Mouse (Mus musculus) stomach, embryonic 15.5 days (tissue): Measurements from ENCODE around the gene Ssbp4. TPM values are rescaled to one million over a fixed set of nuclear protein-coding genes. Genes with fewer than 3 reads are reported as not detected.

Experiments
- ATAC-seq: fragments of 200-750 bp; cut with Nextera tagmentation; 2 replicates; pipeline ENCODE4 v1.8.0; 2017; ENCODE audit warnings: low read depth, moderate number of reproducible peaks, moderate TSS enrichment; ENCODE audit not compliant: insufficient read depth, low FRiP score
- H3K27ac ChIP-seq: fragments of 300-500 bp; sonication (generic); 2 replicates; pipeline ENCODE4 v1.5.1; 2015; ENCODE audit warnings: mild to moderate bottlenecking, inconsistent platforms
- H3K27me3 ChIP-seq: fragments of 300-500 bp; sonication (generic); replicated peaks from 2 replicates; pipeline ENCODE4 v1.6.1; 2015; ENCODE audit warnings: inconsistent platforms
- H3K36me3 ChIP-seq: fragments of 300-500 bp; sonication (generic); 2 replicates; pipeline ENCODE4 v1.6.1; 2015; ENCODE audit warnings: inconsistent platforms
- H3K4me1 ChIP-seq: fragments of 300-500 bp; sonication (generic); 2 replicates; pipeline ENCODE4 v1.6.1; 2015; ENCODE audit warnings: inconsistent platforms
- H3K4me2 ChIP-seq: fragments of 300-500 bp; sonication (generic); 2 replicates; pipeline ENCODE4 v1.6.1; 2015; ENCODE audit warnings: mild to moderate bottlenecking, inconsistent platforms
- H3K4me3 ChIP-seq: fragments of 300-500 bp; sonication (generic); replicated peaks from 2 replicates; pipeline ENCODE4 v1.5.1; 2015; ENCODE audit warnings: inconsistent platforms
- H3K9ac ChIP-seq: fragments of 300-500 bp; sonication (generic); 2 replicates; pipeline ENCODE4 v1.6.1; 2015; ENCODE audit warnings: inconsistent platforms
- H3K9me3 ChIP-seq: fragments of 300-500 bp; sonication (generic); 2 replicates; pipeline ENCODE4 v1.6.1; 2016; ENCODE audit warnings: inconsistent platforms
- WGBS: fragments of 180-500 bp; shearing (Covaris S2); methylation state at CpG from one replicate; pipeline ENCODE4 v1.1.7; 2015; 5-methylcytosine and 5-hydroxymethylcytosine counted together
- polyA plus RNA-seq: library from polyadenylated mRNA; unstranded; fragments of >200 nt; fragmentation: Nextera tagmentation; extraction: Ambion mirVana; gene quantifications from 2 replicates; pipeline ENCODE4 v1.2.1, GENCODE M21; 2015

The Ssbp4 gene
- polyA plus RNA-seq, 1 experiment from 2014 or later, result 117 TPM

DNA sequence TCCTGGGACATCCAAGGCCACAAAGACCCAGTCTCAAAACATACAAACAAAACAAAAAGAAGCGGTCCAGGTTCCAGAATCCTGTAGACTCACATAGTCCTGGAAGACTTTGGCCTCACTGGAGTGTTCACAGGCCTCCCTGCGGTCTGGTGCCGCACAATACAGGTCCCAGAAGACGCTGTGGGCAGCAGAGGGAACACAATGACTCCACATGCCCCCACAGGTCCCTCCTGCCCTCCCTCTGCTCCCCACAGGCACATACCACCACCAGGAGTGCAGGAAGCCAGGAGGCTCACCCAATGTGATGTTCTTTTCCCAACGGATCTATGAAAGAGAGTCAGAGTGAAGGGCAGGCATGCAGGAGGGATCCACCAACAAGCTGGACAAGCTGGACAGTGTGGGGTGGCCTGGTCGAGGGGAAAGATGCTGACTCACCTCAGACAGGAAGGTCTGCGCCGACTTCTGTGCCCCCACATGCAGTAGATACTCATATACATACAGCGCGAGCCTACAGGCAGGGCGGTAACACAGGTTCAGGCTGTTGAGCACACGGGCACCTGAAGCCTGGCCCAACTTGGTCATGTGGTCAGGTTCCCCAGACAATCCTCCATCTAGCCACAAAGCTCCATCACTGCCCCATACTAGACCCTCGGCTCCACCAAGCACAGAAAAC is 6.4 kb downstream of the Ssbp4 start:
- H3K4me3 ChIP-seq, result no peak overlapping the region
- no peaks in the 10 kb centered on the region for H3K9me3 ChIP-seq
- peaks cover 8% of the 10 kb centered on the region; the same call in 1 of the 2 replicates for H3K36me3 ChIP-seq
- H3K4me2 ChIP-seq, result no peak overlapping the region
- H3K4me1 ChIP-seq, result peaks cover 47% of the 10 kb centered on the region
- WGBS, result 92% methylated on average over 13 of the region's 13 CpGs
- ATAC-seq, result no peak
- H3K27ac ChIP-seq, result no peak overlapping the region
- H3K27me3 ChIP-seq, result no peaks in the 10 kb centered on the region
- no peak overlapping the region for H3K9ac ChIP-seq

DNA sequence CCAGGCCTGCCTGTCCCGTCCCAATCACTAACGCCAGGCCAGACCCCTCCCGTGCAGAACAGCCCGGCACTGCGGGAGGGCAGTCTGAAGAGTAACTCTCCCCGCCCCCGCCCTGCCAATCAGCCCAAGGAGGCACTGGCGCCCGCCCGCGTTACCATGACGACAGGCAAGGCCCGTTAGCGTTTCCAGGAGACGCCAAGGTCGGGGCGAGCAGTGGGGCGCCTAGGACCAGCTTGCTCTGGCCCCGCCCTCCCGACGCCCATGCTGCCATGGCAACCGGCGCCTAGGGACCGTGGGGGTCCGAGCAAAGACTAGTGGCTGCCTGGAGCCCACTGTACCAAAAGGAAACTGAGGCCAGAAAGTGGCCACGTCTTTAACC is 7.4 kb downstream of the Ssbp4 start:
- H3K27me3 ChIP-seq, result no peaks in the 10 kb centered on the region
- peak; percentile 59 for ATAC-seq
- H3K9ac ChIP-seq, result no peak overlapping the region
- peaks cover 14% of the 10 kb centered on the region for H3K36me3 ChIP-seq
- H3K9me3 ChIP-seq, result no peaks in the 10 kb centered on the region
- H3K4me2 ChIP-seq, result peak overlapping the region; percentile 50
- 0 out of 2 replicates have a peak overlapping the region, but pooled peaks have one; percentile 3 for H3K4me3 ChIP-seq
- H3K4me1 ChIP-seq, result peaks cover 43% of the 10 kb centered on the region
- WGBS, result 3% methylated on average over 26 of the region's 26 CpGs
- peak overlapping the region; percentile 77; the same call in 1 of the 2 replicates for H3K27ac ChIP-seq

DNA sequence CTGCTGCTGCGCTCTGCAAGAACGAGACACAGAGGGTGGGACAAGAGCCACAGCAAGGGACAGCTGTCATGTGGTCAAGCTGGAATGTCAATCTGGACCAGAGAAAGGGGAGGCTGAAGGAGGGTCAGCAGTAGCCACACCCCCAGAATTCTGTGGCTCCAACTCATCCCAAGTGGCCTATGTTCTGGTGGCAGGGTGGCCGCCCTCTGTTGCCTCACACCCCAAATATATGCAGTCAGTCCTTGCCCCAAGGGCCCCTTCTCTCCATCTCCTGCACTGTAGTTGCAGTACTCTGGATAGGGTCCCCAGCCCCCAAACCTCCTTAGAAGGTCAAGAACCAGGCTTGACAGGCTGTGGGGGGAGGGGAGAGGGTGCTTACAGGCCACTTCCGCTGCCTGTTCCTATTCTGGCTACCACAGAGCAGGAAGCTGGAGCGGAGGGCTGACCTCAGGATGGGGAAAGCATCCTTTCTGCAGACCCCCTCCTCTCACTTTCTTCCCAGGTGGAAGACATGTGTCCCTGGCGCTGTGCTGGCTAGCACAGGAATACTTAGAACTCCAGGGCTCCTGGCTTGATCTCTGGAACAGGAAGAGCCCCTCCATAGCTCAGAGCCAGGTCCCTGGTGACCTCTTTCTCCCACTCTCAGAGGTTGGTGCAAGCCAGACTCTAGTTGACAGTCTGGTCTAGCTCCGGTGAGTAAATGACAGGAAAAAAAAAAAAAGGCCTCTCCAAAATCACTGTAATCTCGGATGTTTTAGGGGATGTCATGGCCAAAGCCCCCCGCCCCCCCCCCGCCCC is 8.0 kb downstream of the Ssbp4 start:
- no peak for ATAC-seq
- Histone ChIP-seq H3K36me3 (peaks cover 18% of the 10 kb centered on the region), H3K27me3 (no peaks in the 10 kb centered on the region), H3K9me3 (no peaks in the 10 kb centered on the region), H3K27ac (peak overlapping the region; percentile 77), H3K9ac (no peak overlapping the region), H3K4me1 (peaks cover 46% of the 10 kb centered on the region), H3K4me3 (0 out of 2 replicates have a peak overlapping the region, but pooled peaks have one; percentile 3), H3K4me2 (peak overlapping the region; percentile 50)
- WGBS, result 30% methylated on average over 10 of the region's 10 CpGs

DNA sequence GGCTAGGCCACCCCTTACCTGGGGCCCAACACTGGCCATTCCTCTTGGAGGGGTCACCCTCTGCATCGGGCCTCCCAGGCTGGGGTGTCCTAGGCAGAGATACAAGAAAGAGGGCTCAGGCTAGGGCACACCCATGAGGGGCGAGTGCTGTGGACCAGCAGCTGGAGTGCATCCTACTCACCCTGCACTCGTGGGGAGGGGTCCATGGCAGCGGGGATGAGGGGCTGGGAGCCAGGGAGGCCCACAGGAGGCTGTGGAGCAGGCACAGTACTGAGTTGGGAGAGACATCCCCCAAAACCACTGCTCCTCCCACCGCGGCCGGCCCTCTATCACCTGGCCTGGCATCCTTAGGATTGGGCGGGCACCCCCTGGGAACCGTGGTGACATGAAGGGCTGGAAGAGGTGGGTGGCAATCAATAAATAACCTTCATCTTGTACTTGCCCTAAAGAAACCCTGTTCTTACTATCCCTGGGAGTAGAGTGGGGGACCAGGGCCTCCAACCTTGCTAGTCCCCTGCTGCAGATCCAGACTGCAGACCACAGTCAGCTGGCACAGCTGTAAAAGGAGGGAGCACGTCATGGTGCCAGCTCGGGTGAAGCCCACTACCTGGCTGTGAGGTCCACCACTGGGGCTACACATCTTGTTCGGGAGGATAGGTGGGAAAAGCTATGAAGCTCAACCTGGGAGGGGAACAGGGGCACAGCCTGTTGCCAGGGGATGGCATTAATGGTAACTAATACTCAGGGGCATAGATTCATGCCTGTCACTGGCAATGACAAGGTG is 9.0 kb downstream of the Ssbp4 start:
- H3K4me3 ChIP-seq, result no peak overlapping the region
- H3K4me1 ChIP-seq, result peaks cover 55% of the 10 kb centered on the region
- H3K36me3 ChIP-seq, result peaks cover 18% of the 10 kb centered on the region
- H3K4me2 ChIP-seq, result no peak overlapping the region
- H3K9ac ChIP-seq, result no peak overlapping the region
- 76% methylated on average over 12 of the region's 12 CpGs for WGBS
- no peak for ATAC-seq
- no peaks in the 10 kb centered on the region for H3K27me3 ChIP-seq
- H3K27ac ChIP-seq, result no peak overlapping the region
- no peaks in the 10 kb centered on the region for H3K9me3 ChIP-seq

DNA sequence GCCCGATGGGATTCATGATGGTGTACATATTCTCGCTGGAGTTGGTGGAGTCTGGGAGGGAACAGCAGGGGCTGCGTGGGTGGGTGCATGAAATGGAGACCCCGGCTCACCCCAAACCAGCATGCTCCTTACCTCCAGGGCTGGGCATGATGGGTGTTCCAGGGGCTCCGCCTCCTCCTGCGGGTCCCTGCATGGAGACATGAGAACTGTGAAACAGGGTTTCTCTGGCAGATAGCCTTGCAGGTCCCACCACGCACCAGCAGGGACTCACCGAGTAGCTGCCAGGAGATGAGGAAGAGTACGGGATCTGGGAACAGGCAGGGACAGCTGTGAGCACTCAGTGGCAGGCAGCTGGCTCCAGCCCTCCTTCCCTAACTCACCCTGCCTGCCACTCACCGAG is 9.9 kb downstream of the Ssbp4 start:
- no peaks in the 10 kb centered on the region for H3K27me3 ChIP-seq
- H3K36me3 ChIP-seq, result peaks cover 18% of the 10 kb centered on the region
- peaks cover 58% of the 10 kb centered on the region for H3K4me1 ChIP-seq
- peak overlapping the region; percentile 46 for H3K4me3 ChIP-seq
- H3K4me2 ChIP-seq, result peak overlapping the region; percentile 78
- no peak overlapping the region for H3K9ac ChIP-seq
- no peaks in the 10 kb centered on the region for H3K9me3 ChIP-seq
- WGBS, result 24% methylated on average over 10 of the region's 10 CpGs
- ATAC-seq, result no peak
- 0 out of 2 replicates have a peak overlapping the region, but pooled peaks have one; percentile 22 for H3K27ac ChIP-seq

DNA sequence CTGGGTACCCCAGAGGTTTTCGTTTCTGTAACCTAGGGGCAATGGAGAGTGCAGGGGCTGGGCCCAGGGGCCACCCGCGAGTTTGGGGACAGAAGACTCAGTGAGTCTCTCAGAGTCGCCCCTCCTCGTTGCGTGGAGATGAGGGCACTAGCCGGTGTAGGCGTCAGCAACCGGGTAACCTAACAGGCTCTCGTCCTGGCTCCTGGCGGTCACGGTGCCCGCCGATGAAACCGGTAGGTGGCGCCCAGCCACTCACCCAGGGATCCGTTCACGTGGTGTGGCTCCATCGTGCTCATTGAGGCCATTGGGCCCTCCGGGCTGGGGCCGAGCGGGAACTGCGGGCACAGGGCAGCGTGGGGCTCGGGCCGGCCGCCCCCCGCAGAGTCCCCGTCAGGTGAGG is 10.4 kb downstream of the Ssbp4 start:
- Histone ChIP-seq H3K9ac (peak overlapping the region; percentile 6; the same call in 1 of the 2 replicates), H3K36me3 (peaks cover 18% of the 10 kb centered on the region), H3K4me2 (peak overlapping the region; percentile 78), H3K9me3 (no peaks in the 10 kb centered on the region), H3K27me3 (no peaks in the 10 kb centered on the region), H3K4me1 (peaks cover 62% of the 10 kb centered on the region), H3K27ac (0 out of 2 replicates have a peak overlapping the region, but pooled peaks have one; percentile 9), H3K4me3 (peak overlapping the region; percentile 46)
- WGBS, result 11% methylated on average over 29 of the region's 29 CpGs
- ATAC-seq, result 0 out of 2 replicates have a peak, but pooled peaks have one; percentile 8

DNA sequence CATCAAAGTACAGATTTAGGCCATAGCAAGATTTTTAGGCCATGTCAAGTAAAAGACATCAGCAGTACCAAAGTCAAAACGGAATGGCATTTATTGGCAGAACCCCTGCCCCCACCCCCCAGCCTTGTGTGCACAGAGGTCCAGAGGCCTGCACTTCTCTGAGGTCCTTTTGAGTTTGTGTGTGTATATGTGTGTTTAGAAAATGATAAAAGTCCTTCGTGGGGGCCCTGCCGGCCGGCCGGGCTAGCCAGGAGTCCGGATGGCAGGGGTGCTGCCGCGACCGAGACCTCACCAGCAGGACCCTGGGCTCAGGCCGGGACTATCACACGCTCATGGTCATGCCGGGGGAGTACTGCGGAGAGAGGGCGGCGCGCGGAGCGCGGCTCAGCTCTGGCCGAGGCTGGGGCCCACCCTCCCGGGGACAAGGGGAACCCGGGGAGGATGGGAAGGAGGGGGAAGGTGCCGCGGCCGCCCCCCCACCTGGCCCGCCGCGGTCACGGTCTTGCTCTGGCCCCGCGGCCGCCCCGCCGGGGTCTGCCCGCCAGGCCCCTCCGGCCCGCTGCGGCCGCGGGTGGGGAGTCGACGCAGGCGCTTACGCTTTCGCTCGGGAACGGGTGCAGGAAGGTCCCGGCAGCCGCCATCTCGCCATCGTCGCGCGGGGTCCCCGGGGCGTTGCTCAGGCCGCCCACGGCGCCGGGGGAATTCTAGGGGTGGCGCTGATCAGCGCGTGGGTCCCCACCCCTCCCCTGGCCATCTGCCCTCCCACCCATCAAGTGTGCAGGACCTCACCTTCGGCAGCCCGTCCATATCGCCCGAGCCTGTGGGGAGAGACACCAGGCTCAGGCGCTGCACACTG is 11.0 kb downstream of the Ssbp4 start:
- no peak overlapping the region for H3K27ac ChIP-seq

DNA sequence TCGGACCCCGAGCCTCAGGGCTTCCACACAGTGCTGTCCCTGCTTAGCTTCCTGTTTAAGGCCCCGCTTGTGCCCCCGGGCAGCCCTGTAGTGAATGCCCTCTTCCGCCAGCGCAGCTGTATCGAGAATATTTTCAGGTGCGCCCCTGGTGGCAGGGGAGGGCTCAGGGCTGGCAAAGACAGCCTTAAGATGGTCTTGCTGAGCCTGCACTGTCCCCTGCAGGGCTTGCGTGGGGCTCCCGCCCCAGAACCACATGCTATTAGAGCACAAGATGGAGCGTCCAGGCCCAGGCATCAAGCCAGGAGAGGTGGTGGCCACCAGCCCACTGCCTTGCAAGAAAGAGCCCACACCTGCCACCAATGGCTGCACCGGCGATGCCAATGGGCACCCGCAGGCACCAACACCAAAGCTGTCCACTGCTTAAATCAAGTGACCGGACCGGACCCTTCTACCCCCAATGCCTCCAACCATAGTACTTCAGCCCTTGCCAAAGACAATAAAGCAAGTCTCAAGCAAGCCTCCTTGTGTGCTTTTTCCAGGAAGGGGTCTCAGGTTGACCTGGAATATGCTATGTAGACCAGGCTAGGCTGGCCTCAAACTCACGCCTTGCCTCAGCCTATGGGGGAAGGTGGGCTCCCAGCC is 11.8 kb downstream of the Ssbp4 start:
- Histone ChIP-seq H3K27me3 (no peaks in the 10 kb centered on the region), H3K4me2 (peak overlapping the region; percentile 78), H3K4me1 (peaks cover 68% of the 10 kb centered on the region), H3K9me3 (no peaks in the 10 kb centered on the region), H3K27ac (no peak overlapping the region), H3K9ac (no peak overlapping the region), H3K4me3 (no peak overlapping the region), H3K36me3 (peaks cover 10% of the 10 kb centered on the region)
- no peak for ATAC-seq
- 84% methylated on average over 17 of the region's 17 CpGs for WGBS

More for the DNA sequence above, 11.0 kb downstream of the Ssbp4 start:
- peak overlapping the region; percentile 6; the same call in 1 of the 2 replicates for H3K9ac ChIP-seq
- H3K4me2 ChIP-seq, result peak overlapping the region; percentile 78
- peaks cover 68% of the 10 kb centered on the region for H3K4me1 ChIP-seq
- H3K9me3 ChIP-seq, result no peaks in the 10 kb centered on the region
- H3K4me3 ChIP-seq, result peak overlapping the region; percentile 46
- peaks cover 16% of the 10 kb centered on the region for H3K36me3 ChIP-seq
- no peaks in the 10 kb centered on the region for H3K27me3 ChIP-seq
- WGBS, result 20% methylated on average over 68 of the region's 68 CpGs
- ATAC-seq, result no peak

DNA sequence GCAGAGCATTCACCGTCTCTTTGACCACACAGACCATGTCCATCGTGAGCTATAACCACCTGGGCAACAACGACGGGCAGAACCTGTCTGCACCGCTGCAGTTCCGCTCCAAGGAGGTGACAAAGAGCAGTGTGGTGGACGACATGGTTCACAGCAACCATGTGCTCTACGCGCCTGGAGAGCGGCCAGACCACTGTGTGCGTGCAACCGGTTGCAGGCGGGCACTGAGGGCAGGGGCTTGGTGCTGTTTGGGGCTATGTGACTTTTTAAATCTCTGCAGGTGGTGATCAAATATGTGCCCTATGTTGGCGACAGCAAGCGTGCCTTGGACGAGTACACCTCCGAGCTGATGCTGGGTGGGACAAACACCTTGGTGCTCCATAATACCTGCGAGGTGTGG is 12.5 kb downstream of the Ssbp4 start:
- H3K4me3 ChIP-seq, result no peak overlapping the region
- ATAC-seq, result no peak
- WGBS, result 95% methylated on average over 18 of the region's 18 CpGs
- H3K27ac ChIP-seq, result no peak overlapping the region
- peaks cover 65% of the 10 kb centered on the region for H3K4me1 ChIP-seq
- H3K36me3 ChIP-seq, result peaks cover 14% of the 10 kb centered on the region
- H3K9me3 ChIP-seq, result no peaks in the 10 kb centered on the region
- no peak overlapping the region for H3K9ac ChIP-seq
- no peak overlapping the region for H3K4me2 ChIP-seq
- H3K27me3 ChIP-seq, result no peaks in the 10 kb centered on the region

DNA sequence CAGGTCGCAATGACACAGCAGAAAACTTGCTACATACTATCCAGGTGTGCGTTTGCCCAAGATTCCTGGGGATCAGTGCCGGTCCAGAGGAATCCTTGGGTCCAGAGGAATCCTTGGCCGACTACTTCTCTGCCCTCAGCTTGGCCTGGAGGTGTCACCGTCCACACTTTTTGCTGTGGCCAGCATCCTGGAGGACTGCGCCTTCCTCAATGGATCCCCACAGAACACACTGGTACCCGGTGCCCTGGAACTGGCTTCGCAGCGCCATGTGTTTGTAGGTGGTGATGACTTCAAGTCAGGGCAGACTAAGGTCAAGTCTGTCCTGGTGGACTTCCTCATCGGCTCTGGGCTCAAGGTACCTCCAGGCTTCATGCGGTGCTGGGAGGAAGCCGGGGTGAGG is 12.9 kb downstream of the Ssbp4 start:
- Histone ChIP-seq H3K27me3 (no peaks in the 10 kb centered on the region), H3K27ac (no peak overlapping the region), H3K4me3 (no peak overlapping the region), H3K9ac (no peak overlapping the region), H3K9me3 (no peaks in the 10 kb centered on the region), H3K4me2 (peak overlapping the region; percentile 99; the same call in 1 of the 2 replicates), H3K36me3 (peaks cover 14% of the 10 kb centered on the region), H3K4me1 (peaks cover 61% of the 10 kb centered on the region)
- ATAC-seq, result no peak
- 92% methylated on average over 12 of the region's 12 CpGs for WGBS
